Mouse (Mus musculus): ENCODE data around the gene Cep89.

Gene Cep89

DNA sequence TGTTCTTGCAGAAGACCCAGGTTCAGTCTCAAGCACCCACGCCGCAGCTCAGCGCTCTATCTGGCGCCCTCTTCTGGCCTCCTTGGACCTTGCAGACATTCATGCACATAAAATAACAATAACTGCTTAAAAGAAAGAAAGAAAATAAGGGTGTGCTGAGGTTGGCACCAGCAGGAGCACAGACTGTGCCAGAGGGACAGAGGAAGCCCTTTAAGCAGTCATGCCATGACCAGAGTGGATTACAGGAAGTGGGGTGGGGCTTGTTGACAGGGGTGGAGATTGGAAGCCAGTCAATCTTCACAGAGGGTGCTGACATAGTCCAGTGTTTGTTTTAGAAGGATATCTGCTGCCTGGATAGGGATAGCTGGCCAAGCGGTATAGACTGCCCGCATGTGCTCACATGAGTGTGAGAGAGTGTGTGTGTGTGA lies 10.3 kb upstream of the Cep89 start:
- no peak for DNase-seq (ENCODE audit: low spot score)

DNA sequence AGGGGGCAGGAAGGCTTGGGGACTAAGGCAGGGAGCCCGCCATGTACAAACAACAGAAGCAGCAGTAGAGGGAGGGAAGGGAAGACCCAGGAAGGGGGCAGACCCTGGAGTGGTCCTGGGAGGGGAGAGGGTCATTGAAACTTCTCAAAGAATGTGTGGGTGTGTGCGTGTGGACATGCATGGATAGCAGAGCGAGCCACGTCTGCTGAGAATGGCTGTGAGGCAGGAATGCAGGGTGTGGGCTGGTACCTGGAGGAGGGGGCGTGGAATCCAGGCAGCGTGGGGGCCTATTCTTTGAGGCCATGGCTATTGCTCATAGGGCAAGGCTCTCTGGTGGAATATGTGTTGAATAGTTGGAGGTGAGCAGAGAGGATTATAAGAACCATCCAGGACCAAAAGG lies 8.1 kb upstream of the Cep89 start:
- DNase-seq (ENCODE audit: low spot score) = no peak

DNA sequence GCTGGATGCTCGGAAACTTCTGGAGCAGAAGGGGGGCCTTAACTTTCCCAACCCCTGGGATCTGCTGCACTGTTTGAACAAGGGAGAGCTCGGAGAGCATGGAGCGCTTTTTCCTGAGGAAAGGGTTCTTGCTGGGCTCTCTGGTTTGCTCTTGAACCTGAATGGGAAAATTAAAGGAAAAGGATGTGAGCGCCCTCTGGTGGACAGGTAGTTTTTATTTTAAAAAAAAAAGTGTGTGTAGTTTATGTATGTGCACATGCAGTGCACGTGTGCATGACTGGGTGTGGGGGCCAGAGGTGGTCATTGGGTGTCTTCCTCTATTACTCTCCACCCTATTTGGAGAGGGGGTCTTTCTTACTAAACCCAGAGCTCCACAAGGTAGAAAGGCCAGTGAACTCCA lies 3.9 kb upstream of the Cep89 start:
- DNase-seq (ENCODE audit: low spot score) = no peak

DNA sequence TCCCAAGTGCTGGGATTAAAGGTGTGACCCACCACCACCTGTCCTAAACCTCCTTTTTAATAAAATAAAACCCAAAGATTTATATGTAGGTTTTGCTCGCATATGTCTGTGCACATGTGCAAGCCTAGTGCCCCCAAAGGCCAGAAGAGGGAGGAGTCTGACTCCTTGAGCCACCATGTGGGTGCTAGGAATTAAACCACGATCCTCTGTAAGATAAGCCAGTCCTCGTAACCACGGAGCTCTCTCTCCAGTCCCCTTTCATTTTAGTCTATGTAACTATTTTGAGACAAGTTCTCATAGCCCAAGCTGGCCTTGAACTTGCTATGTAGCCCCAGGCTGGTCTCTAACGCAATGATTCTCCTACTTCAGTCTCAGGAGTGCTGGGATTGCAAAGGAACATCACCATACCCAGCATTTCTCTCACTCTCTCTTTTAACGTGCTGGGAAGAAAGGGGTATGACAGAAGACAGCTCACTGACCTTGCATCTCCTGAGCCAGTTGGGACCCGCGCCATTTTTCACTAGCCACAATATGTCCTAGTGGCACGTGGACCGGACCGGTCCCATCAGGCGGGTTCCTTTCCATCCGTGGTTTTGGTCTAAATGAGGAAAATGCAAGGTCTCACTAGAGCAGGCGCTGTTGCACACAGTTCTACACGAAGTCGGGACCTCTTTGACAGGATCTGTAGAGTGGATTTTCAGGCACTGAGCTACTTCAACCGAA lies 940 bp upstream of the Cep89 start:
- DNase-seq (ENCODE audit: low spot score) = no peak

DNA sequence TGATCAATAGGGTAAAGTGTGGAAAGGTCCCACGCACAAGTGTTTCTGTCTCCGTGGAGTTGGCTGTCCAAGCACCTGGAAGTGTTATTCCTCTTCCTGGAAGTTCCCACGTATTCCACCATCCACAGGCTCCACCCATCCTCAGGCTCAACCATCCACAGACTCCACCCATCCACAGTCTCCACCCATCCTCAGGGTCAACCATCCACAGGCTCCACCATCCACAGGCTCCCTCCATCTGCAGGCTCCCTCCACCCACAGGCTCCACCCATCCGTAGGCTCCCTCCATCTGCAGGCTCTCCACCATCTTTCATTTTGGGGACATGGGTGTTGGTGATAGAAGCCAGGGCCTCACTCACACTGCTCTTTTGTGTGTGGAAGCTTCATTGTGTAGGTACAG lies 4.3 kb downstream of the Cep89 start:
- no peak for DNase-seq (ENCODE audit: low spot score)

DNA sequence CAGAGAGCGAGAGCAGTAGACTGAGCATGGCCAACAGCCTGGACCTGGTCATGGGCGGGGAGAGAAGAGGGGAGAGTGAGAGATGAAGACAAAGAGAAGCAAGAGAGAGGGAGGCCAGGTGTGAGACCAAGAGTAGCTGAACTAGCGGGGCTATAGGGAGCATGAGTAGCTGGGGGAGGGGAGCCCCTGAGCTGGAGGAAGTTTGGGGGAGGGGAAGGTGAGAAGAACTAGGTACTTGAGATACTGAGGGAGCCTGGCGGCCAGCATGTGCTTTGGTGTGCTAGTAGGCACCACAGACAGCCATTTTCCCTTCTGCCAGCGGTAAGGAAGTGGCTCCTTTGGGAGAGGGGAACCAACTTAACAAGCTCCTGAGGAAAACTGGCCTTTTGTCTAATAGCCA lies 18.4 kb downstream of the Cep89 start:
- DNase-seq (ENCODE audit: low spot score) = no peak

DNA sequence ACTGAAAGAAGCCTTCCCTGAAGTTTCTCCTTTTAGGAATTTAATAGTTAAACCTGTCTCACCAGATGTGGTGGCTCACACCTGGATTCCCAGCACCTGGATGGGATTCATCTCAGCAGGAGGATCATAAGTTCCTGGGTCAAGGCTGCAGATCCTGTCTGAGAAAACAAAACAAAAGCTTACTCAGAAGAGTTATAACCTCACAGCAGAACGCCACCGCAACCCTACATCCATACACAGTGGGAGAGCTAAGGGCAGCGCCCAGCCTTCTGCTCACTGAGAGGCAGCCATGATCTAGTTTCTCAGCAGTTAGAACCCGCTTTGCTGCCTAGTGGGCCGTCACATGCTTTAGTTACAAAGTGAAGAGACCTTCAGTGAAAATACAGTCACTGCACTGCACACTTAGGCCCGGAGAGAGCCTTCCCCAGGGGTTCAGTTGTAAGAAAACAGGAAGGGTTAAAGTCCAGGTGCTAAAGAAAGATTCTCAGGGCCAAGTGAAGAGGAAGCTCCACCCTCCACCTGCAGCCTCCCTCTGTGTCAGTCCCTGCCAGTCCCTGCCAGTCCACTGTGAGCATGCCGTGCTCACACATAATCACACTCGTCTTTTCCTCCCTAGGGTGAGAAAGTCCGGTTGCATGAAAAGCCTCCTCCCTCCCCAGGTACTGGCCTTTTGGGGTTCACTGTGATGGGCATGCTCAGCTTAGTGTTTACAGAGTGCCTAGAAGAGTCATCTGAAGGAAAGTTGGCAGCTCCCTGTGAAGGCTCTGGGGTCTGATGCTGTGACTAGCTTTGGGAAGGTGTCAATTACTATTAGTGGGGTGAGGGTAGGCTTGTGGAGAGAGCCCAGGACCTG lies 19.2 kb downstream of the Cep89 start:
- DNase-seq (ENCODE audit: low spot score) = no peak

DNA sequence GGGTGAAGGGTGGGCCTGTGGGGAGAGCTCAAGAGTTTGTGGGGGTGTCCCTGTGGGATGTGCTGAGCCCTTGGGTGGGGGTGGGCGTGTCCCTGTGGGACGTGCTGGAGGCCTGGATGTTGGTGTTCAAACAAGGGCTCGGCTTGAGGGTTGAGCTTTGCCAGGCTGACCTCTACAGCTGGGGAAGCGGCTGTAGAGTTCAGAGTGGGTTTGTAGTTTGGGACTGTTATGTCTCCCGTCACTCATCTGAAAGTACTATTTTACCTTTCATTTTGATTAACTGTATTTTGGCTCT lies 19.8 kb downstream of the Cep89 start:
- DNase-seq (ENCODE audit: low spot score) = no peak

DNA sequence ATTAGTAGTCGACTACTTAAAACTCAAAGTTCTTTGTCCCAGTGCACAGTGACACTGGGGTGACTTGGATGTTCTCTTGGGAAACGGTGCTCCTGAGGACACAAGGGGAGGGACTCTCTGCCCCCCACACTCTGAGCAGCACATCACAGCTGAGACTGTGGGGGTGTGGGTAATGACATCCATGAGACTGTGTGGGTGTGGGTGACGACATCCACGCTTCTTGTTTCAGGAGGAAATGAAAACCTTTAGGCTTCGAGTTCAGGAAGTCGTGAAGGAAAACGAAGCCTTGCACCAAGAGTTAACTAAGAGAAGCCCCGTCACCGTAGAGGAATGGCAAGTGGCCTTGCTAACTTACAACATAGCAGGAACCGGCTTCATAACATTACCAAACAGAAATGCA lies 26.2 kb downstream of the Cep89 start:
- no peak for DNase-seq (ENCODE audit: low spot score)

DNA sequence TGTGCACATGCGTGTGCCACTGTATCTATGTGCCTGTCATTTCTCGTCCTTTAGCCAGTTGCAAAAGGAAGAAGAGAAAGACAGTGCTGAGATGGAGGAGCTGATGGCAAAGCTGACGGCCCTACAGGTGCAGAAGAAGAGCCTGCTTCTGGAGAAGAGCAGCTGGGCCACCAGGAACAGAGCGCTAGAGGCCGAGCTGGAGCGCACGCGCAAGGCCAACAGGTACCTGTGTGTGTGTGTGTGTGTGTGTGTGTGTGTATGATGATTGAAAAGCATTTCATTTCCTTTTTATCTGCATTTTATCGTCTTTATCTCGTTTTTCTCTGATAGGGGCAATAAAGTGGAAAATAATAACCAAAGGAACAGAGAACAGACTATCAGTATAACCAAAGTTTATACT lies 31.3 kb downstream of the Cep89 start:
- DNase-seq (ENCODE audit: low spot score) = no peak

DNA sequence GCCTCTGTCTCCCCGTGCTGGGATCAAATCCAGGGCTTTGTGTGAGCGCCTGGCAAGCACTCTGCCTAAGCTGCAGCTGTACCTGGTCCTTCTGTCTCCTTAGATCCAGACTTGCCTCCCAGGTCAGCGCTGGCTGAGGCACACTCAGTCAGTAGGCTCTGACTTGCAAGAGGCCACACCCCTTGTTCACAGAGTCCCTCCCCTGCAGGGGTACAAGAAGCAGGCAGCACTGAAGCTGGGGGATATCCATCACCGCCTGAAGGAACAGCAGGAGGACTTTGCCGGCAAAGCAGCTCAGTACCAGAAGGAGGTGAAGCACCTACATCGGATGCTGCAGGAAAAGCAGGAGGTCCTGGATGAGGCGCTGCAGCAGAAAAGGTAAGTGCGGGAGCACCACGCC lies 38.4 kb downstream of the Cep89 start:
- DNase-seq (ENCODE audit: low spot score) = no peak

DNA sequence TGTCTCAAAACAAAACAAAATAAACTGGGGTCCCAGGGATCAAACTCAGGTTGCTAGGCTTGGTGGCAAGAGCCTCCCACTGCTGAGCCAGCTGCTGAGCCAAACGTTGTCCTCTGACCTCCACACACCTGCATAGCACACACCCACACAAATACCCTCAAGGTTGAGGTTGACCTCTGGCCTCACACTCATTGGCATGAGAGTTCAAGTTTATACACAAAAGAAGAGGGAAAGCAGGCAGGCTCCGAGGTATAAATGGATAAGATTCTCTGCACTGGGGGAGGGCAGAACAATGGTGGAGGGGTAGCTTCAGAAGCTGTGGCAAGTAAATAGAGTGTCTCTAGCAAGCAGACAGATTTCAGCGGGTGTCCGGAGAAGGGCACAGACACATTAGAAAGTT lies 50.7 kb downstream of the Cep89 start:
- DNase-seq (ENCODE audit: low spot score) = no peak

DNA sequence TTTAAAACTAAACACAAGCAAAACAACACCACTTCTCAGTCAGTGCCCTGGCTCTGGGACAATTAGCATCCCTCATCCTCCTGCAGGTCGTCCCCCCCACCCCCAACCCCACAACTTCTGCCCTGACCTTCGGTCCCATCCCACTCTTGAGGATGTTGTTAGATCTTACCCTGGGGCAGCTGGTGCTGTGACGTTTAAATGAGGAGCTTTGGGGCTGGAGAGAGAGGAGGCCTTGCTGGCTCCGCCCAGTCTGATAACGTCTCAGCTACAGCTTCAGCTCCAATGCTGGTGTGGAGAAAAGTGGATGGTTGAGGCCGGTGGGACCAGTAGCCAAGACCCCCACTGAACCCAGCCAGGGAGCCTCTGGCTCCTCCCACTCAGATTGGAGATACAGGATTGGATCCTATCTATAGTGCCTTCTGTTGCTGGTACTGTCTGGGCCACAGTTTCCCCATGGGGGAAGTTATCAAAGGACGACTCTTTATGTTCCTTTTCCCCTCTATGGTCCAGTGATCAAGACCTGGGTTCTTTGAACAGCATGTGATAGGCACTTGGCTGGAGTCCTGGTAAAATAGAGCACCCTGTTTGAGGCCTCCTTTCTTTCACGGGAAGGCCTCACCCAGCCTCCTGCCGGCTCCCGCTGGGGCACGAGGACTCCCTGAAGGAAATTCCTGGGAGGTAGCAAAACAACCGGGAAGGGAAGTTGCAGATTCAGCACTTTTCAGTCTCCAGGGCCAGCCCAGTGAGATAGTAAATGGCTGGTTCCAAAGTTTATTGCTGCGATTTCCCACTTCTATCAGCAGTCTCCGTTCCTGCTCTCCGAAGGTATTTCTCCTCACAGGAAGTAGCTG lies 51.4 kb downstream of the Cep89 start, which contains the start of gene Slc7a9:
TSS of gene Slc7a9 (plus strand) at position 801 of the 851 bp plus-strand sequence.
- no peak for DNase-seq (ENCODE audit: low spot score)

DNA sequence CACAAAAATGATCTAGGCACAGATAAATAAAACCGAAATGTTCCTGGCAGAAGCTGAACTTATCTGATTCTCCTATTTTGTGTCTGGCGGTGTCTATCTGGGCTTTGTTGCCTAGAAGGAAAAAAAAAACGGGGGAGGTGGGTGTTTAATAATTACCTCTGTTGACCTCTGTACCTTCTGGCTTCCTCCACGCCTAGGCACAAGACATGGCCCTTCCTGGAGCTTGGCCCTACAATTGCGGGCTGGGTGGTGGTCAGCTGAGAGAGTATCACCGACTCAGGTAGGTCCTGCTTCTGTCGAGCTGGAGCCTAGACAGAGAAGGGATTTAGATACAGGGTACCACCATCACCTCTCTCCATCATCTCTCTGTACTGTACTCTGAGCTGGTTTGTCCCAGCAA lies 52.0 kb downstream of the Cep89 start:
- no peak for DNase-seq (ENCODE audit: low spot score)

DNA sequence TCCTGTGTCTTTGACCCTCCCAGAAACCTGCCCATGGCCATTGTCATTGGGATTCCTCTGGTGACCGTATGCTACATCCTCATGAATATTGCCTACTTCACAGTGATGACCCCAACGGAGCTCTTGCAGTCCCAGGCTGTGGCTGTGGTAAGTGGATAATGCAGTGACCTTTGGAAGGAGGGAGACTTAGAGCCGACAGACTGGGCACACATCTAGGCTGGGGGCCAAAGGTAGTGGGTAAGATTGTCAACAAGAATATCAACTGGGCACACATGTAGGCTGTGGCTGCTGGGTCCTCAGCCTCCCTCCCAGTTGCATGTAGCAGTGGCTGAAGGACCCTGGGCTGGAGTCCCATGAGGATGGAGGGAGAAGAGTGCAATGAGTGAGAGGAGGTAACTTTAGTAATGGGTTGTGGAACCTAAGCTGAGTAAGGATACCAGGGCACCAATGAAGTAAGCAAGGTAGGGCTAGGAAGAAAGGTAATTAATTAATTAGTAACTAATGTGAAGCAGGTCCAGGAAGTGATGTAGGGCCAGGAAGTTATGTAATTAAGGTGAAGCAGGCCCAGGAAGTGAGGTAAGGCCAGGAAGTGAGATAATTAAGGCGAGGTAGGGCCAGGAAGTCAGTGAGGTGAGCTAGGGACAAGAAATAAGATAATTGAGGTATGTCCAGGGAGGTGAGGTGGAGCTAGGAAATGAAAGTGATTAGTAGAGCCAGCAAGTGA lies 59.4 kb downstream of the Cep89 start:
- no peak for DNase-seq (ENCODE audit: low spot score)

DNA sequence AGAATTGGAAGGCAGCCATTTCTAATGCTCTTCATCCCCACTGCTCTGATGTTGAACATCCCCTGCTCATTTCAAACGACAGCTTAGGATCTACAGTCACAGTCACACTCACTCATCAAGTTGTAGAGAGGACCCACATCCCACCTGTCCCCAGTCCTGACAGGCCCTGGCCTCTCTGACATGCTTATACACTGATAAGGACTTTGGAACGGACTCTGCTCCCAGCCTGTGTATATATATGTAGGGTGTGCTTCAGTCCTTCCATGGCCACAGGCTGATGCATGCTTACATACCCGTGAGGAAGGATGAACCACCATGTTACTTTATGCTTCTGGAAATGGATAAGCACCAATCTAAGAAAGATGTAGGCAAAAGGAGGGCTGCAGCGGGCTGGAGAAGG lies 64.1 kb downstream of the Cep89 start:
- no peak for DNase-seq (ENCODE audit: low spot score)

DNA sequence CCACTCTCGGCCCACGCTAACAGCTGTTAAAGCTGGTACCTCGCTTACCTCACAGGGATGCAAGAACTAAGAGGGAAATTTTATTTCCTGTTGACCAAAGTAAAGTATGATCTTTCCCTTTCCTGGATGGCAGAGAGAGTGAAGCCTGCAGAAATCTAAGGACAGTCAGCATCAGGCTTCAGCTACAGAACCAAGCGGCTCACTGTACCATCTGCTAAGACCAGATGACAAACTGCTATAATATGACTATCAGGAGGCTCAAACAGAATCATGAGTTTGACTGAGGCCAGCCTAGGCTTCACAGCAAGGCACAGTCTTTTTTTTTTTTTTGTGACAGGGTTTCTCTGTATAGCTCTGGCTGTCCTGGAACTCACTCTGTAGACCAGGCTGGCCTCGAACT lies 68.2 kb downstream of the Cep89 start:
- DNase-seq (ENCODE audit: low spot score) = no peak

DNA sequence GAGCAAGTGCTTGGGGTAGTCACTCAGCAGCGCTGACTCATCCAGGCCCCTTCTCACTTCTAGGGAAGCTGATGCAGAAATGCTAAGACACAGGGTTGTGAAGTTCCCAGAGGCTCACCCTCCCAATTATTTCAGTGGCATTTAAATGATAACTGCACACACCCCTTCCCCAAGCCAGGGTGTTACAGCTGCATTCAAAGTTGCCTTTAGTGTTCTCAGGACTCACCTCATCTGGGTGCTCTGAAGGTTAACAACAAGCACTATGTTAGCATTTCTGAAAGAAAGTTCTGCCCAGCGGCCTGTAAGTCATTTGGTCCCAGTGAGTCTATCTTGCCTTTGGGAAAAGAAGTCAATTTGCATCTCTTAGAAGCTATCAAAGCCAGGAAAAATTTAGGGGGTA lies 71.0 kb downstream of the Cep89 start:
- no peak for DNase-seq (ENCODE audit: low spot score)

DNA sequence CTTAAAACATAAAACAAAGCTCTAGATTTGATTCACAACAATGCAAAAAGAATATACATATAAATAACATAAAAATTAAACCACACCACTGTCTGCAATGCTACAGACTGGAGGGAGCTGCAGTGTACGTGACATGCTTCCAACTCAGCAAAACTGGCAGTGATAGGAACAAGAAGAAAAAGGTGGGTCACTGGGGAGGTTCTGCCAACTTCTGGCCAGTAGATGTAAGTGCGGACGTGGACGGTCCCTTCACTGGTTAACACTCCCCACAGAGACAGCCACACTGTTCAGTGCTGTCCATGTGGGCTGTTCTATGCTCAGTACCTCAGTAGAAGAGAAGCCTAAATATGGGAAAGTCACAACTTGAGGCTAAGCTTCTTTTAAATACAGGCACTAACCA lies 74.0 kb downstream of the Cep89 start:
- no peak for DNase-seq (ENCODE audit: low spot score)

DNA sequence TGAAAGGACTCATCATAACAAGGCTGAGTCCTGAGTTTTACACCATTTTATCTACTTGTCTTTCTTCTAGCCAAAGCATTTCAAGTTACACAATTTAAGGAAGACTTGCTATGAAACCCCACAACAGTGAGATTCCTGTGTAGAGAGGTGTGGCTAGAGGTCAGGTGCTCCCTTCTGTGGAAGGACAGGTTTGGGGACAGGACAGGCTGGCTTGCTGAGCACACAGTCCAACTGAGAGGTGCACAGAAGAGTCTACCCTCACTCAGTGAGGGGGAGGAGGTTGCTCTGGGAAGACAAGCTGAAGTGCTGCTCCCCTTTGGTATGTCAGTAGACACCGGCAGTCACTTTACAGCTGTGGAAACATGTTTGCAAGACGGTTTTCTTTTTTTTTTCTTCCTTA lies 79.6 kb downstream of the Cep89 start:
- no peak for DNase-seq (ENCODE audit: low spot score)

DNA sequence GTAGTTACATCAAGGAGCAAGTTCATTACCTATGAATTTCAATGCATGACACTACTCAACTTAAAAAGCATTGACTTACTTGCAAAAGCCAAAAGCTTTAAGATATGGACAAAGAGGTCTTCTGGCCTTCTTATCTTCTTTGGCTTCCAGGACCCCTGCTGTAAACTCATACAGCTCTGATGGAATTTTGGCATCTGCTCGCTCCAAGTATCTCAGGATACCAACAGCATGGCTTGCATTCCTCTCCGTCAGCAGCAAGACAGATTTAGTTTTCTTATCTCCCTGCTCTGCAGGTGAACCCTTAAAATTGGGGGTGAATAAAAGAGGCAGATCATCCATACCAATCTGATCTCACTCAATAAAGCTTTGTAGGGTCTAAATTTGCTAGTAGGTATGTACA lies 88.3 kb downstream of the Cep89 start:
- DNase-seq (ENCODE audit: low spot score) = no peak

DNA sequence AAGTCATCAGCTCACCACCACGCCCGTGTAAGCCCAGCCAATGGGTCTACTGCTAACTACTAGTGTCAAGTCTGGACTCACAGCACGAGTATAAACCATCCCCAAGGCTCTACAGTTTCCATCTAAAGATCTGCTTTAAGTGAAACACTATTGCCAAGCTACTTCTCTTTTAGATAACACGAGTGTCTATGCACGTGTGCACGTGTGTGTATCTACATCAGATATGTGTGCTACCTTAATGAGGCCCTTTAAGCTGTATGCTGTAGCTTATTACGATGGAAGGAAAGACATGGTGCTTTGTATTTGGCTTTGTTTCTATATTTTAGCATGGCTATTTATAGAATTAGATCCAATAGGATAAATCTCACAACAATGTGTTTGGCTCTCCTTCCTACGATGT lies 89.7 kb downstream of the Cep89 start:
- DNase-seq (ENCODE audit: low spot score) = no peak

Measured in urinary bladder, postnatal 10 days (tissue).